Mouse (Mus musculus) ES-E14 (cell line): ENCODE results near the gene Wfikkn1. TPM values are rescaled to one million over a fixed set of nuclear protein-coding genes. Genes with fewer than 3 reads are reported as not detected.

Source experiments
- DNase-seq: peaks from one replicate; pipeline ENCODE4 v3.0.0-alpha.2; 2013; ENCODE audit warnings: low read depth, low spot score
- H3K27ac ChIP-seq: 2 replicates; pipeline ENCODE4 v1.5.1; 2012; ENCODE audit warnings: low read depth, mild to moderate bottlenecking, low read length, moderate library complexity, mixed read lengths; ENCODE audit not compliant: poor library complexity, insufficient read depth, severe bottlenecking
- H3K36me3 ChIP-seq: 2 replicates; pipeline ENCODE4 v1.6.1; 2012; ENCODE audit warnings: mild to moderate bottlenecking, low read length, moderate library complexity, mixed read lengths; ENCODE audit not compliant: control insufficient read depth, poor library complexity, insufficient read depth, severe bottlenecking
- H3K4me1 ChIP-seq, 2 experiments: fragments of 150-350 bp in 1 of 2; sonication (generic) in 1 of 2; 2 replicates each; pipeline ENCODE4 v1.6.1; 2012; ENCODE audit warnings: low read length in 2 of 2, mild to moderate bottlenecking in 1 of 2, mixed read lengths in 1 of 2; ENCODE audit not compliant: control insufficient read depth in 2 of 2, insufficient read depth in 2 of 2, poor library complexity in 1 of 2
- H3K4me3 ChIP-seq, 2 experiments: fragments of 150-350 bp in 1 of 2; sonication (generic) in 1 of 2; 2 replicates each; pipeline ENCODE4 v1.5.1; 2012; ENCODE audit warnings: low read length in 2 of 2, low read depth in 1 of 2, mild to moderate bottlenecking in 1 of 2, mixed read lengths in 1 of 2; ENCODE audit not compliant: insufficient read depth in 1 of 2, poor library complexity in 1 of 2, severe bottlenecking in 1 of 2
- H3K9ac ChIP-seq: 2 replicates; pipeline ENCODE4 v1.6.1; 2012; ENCODE audit warnings: low read depth, mild to moderate bottlenecking, low read length, mixed read lengths; ENCODE audit not compliant: poor library complexity, insufficient read depth, severe bottlenecking
- H3K9me3 ChIP-seq: fragments of 150-350 bp; sonication (generic); 2 replicates; pipeline ENCODE4 v1.6.1; 2012; ENCODE audit warnings: low read depth, mild to moderate bottlenecking, low read length; ENCODE audit not compliant: control insufficient read depth, insufficient read depth
- CHD2 ChIP-seq: IDR thresholded peaks from 2 replicates; pipeline ENCODE4 v1.6.1; 2014; ENCODE audit warnings: mild to moderate bottlenecking, low read depth, low read length, inconsistent platforms
- HCFC1 ChIP-seq: IDR thresholded peaks from 2 replicates; pipeline ENCODE4 v1.6.1; 2012; ENCODE audit warnings: low read length, inconsistent platforms, borderline replicate concordance; ENCODE audit not compliant: insufficient read depth
- MAFK ChIP-seq: IDR thresholded peaks from 2 replicates; pipeline ENCODE4 v1.6.1; 2014; ENCODE audit warnings: mild to moderate bottlenecking, low read depth, low read length, inconsistent platforms; ENCODE audit not compliant: insufficient read depth
- ZC3H11A ChIP-seq: IDR thresholded peaks from 2 replicates; pipeline ENCODE4 v1.6.1; 2012; ENCODE audit warnings: low read depth, mild to moderate bottlenecking, inconsistent platforms, low read length, borderline replicate concordance
- ZNF384 ChIP-seq: IDR thresholded peaks from 2 replicates; pipeline ENCODE4 v1.6.1; 2012; ENCODE audit warnings: low read depth, low read length, inconsistent platforms
- in situ Hi-C, 2 experiments: fragments of 600-800 bp; cut with MboI; formaldehyde crosslinking; loops; one replicate each; pipeline ENCODE4 v1.15.1; 2025; ENCODE audit warnings: low sequenced_read_pairs in 2 of 2, inconsistent platforms in 1 of 2; ENCODE audit not compliant: unreplicated experiment in 2 of 2
- total RNA-seq: library from RNA; depleted of rRNA; stranded (reverse); fragments of 300-350 nt; gene quantifications from 2 replicates; pipeline ENCODE4 v1.2.3, GENCODE M21; 2012

Wfikkn1 gene
- total RNA-seq, 1 experiment = 3.3 TPM

DNA sequence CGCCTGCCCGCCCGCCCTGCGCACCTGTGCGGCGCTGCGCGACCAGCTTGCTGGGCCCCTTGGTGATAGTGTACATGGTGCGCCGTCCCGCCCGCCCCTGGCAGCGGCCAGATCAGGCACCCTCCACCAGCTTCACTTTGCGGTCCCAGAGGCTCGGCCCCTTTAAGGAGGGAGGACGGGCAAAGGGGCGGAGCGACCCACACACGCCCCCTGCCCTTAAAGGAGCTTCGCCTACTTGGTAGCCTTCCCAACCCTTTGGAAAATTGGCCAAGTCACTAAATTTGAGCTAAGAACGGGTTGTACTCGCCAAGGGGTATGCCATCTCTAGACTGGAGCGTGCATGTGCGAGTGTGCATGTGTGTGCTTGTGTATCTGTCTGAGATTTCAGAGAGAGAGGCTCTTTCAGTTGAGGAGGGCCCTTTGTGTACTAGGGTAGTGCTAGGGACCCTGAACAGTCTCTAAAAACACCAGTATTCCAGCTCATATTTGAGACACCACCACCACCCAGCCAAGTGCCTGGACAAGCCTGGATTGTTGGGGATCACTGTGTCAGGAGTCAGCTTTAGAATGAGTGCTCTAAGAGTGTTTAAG, 12.0 kb downstream of the Wfikkn1 start, which contains the start of gene Mcrip2:
TSS of gene Mcrip2 (minus strand) at position 164 of the 591 bp plus-strand sequence.
- H3K9me3 ChIP-seq = no peaks in the 10 kb centered on the region
- H3K36me3 ChIP-seq = no peaks in the 10 kb centered on the region
- H3K9ac ChIP-seq = peak within 1 kb of the TSS; percentile 72
- peaks cover 4 to 10% of the 10 kb centered on the region in 2 experiments; a peak in 2 of 4 replicates for H3K4me1 ChIP-seq
- peak within 1 kb of the TSS; percentile 85 to 93 for H3K4me3 ChIP-seq
- peak; percentile 75 for DNase-seq
- H3K27ac ChIP-seq = no peak within 1 kb of the TSS
- TF ChIP-seq ZC3H11A (no peak), CHD2 (no peak), ZNF384 (no peak), HCFC1 (no peak), MAFK (no peak)
- in situ Hi-C loops = no loop called here

DNA sequence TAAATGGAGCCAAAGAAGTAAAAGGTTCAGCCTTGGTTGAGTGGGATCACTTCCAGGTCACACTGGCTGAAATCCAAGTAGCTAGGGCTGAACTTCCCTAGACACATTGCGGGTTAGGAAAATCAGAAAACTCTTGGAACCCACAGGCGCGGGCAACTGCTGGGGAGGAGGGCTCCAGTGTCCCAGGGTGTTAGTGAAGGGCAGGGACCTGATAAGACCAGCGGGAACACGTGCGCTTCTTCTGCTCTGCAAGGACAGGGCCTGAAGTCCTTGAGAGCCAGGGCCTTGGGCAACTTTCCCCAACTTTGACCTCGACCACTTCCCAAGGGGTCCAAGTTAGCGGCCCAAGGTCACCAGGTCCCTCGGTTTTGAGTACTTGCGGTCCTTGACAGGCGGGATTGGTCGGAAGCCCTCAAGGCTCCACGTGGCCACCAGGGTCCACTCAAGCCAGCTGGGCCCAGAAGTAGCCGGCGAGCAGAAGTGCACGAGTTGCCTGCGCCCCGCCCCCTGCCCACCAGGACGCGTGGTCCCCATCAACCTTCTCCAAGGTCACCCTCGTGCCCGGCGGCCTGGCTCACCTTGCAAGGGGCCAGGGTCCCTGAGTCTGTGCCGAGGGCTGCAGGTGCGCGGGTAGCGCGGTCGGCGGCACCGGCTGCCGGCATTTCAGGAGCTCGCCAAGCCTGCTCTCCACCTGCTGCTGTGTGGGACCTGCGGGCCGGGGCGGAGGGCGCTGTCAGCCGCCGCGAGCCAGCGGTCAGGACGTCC, 12.6 kb downstream of the Wfikkn1 start:
- in situ Hi-C loops = no loop called here
- H3K9me3 ChIP-seq = no peaks in the 10 kb centered on the region
- no peak overlapping the region for H3K27ac ChIP-seq
- no peaks in the 10 kb centered on the region for H3K36me3 ChIP-seq
- peak overlapping the region; percentile 85 to 93 for H3K4me3 ChIP-seq
- H3K9ac ChIP-seq = peak overlapping the region; percentile 72
- H3K4me1 ChIP-seq = peaks cover 4 to 10% of the 10 kb centered on the region in 2 experiments; a peak in 2 of 4 replicates
- TF ChIP-seq CHD2 = no peak
- no peak for TF ChIP-seq MAFK
- TF ChIP-seq ZC3H11A = no peak
- TF ChIP-seq HCFC1 = no peak
- DNase-seq = no peak

- H3K9ac ChIP-seq = peak overlapping the region; percentile 72
- peaks cover 4 to 10% of the 10 kb centered on the region in 2 experiments; a peak in 2 of 4 replicates for H3K4me1 ChIP-seq
- no peak overlapping the region for H3K27ac ChIP-seq
- no peaks in the 10 kb centered on the region for H3K36me3 ChIP-seq
- in situ Hi-C loops = no loop called here
- TF ChIP-seq HCFC1 (no peak), ZNF384 (no peak), MAFK (no peak), CHD2 (no peak), ZC3H11A (no peak)
- peak overlapping the region; percentile 85 to 93 for H3K4me3 ChIP-seq
- H3K9me3 ChIP-seq = no peaks in the 10 kb centered on the region
- DNase-seq = no peak
Measured at GRCm38 (mm10) chr17:25867509-25867835, 13.2 kb downstream of the Wfikkn1 start.

DNA sequence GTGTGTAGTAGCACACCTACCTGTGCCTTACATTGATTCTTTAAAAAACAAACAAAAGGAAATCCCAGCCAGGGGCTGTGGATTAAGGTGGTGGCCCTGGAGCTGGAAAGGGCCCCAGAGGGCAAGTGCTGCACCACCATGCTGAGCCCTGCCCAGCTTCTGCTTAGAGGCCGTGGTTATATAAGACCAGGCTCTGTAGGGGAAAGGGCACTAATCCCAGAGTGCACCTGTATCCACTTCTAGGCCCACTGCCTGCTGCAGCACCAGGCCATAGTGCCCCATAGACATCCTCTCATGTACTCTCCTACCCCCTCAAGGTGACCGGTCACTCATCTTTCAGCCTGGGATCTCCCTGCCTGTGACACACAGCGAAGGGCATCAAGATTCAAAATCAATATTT, 14.5 kb downstream of the Wfikkn1 start:
- peaks cover 4 to 10% of the 10 kb centered on the region in 2 experiments; a peak in 2 of 4 replicates for H3K4me1 ChIP-seq
- no peak for DNase-seq
- H3K9ac ChIP-seq = no peak overlapping the region
- no peaks in the 10 kb centered on the region for H3K36me3 ChIP-seq
- in situ Hi-C loops = no loop called here
- TF ChIP-seq ZNF384 = no peak
- no peak for TF ChIP-seq MAFK
- TF ChIP-seq CHD2 = no peak
- no peak for TF ChIP-seq HCFC1
- TF ChIP-seq ZC3H11A = no peak
- no peaks in the 10 kb centered on the region for H3K9me3 ChIP-seq
- H3K4me3 ChIP-seq = no peak overlapping the region
- H3K27ac ChIP-seq = no peak overlapping the region
